Mouse (Mus musculus) embryonic facial prominence, embryonic 10.5 days (tissue): ENCODE results near the gene Henmt1. TPM values are rescaled to one million over a fixed set of nuclear protein-coding genes. Genes with fewer than 3 reads are reported as not detected.

Experiments
- DNase-seq: peaks from one replicate; pipeline ENCODE4 v3.0.0-alpha.2; 2017; ENCODE audit warnings: low spot score
- H3K27ac ChIP-seq: fragments of 300-500 bp; sonication (generic); replicated peaks from 2 replicates; pipeline ENCODE4 v1.5.1; 2016; ENCODE audit warnings: mild to moderate bottlenecking
- H3K27me3 ChIP-seq: fragments of 300-500 bp; sonication (generic); replicated peaks from 2 replicates; pipeline ENCODE4 v1.6.1; 2016; ENCODE audit warnings: low read depth, mild to moderate bottlenecking; ENCODE audit not compliant: poor library complexity, severe bottlenecking
- H3K36me3 ChIP-seq: fragments of 300-500 bp; sonication (generic); replicated peaks from 2 replicates; pipeline ENCODE4 v1.6.1; 2016; ENCODE audit warnings: mild to moderate bottlenecking, moderate library complexity
- H3K4me1 ChIP-seq: fragments of 300-500 bp; sonication (generic); 2 replicates; pipeline ENCODE4 v1.6.1; 2016
- H3K4me3 ChIP-seq: fragments of 300-500 bp; sonication (generic); 2 replicates; pipeline ENCODE4 v1.5.1; 2016; ENCODE audit warnings: mild to moderate bottlenecking, moderate library complexity
- H3K9me3 ChIP-seq: fragments of 300-500 bp; sonication (generic); 2 replicates; pipeline ENCODE4 v1.6.1; 2016; ENCODE audit warnings: mild to moderate bottlenecking
- WGBS: fragments of 180-500 bp; shearing (Covaris S2); methylation state at CpG from one replicate; pipeline ENCODE4 v1.1.7; 2016; 5-methylcytosine and 5-hydroxymethylcytosine counted together
- polyA plus RNA-seq: library from polyadenylated mRNA; unstranded; fragments of >200 nt; fragmentation: Nextera tagmentation; extraction: Ambion mirVana; gene quantifications from 2 replicates; pipeline ENCODE4 v1.2.1, GENCODE M21; 2016

The Henmt1 gene
- polyA plus RNA-seq, 1 experiment from 2014 or later: 0.45 TPM

- no peak overlapping the region for H3K27ac ChIP-seq
- DNase-seq: no peak
- no peaks in the 10 kb centered on the region for H3K27me3 ChIP-seq
- no peaks in the 10 kb centered on the region for H3K36me3 ChIP-seq
- 82% methylated on average over 13 of the region's 13 CpGs for WGBS
- peaks cover 14% of the 10 kb centered on the region for H3K4me1 ChIP-seq
- H3K4me3 ChIP-seq: no peak overlapping the region
- H3K9me3 ChIP-seq: no peaks in the 10 kb centered on the region
These were observed 20.1 kb downstream of the Henmt1 start for GRCm38 (mm10) chr3:108959680-108960295.

GRCm38 (mm10) chr3:108961226-108961625, 21.6 kb downstream of the Henmt1 start:
- peak; percentile 21 for DNase-seq
- Histone ChIP-seq H3K4me3 (no peak overlapping the region), H3K27me3 (no peaks in the 10 kb centered on the region), H3K9me3 (no peaks in the 10 kb centered on the region), H3K36me3 (no peaks in the 10 kb centered on the region), H3K4me1 (peaks cover 14% of the 10 kb centered on the region), H3K27ac (peak overlapping the region; percentile 67)
- WGBS: 58% methylated on average over 7 of the region's 7 CpGs

GRCm38 (mm10) chr3:108961655-108962054, 22.0 kb downstream of the Henmt1 start:
- H3K27me3 ChIP-seq: no peaks in the 10 kb centered on the region
- H3K4me1 ChIP-seq: peaks cover 14% of the 10 kb centered on the region
- H3K27ac ChIP-seq: peak overlapping the region; percentile 67
- no peak for DNase-seq
- no peaks in the 10 kb centered on the region for H3K36me3 ChIP-seq
- H3K4me3 ChIP-seq: no peak overlapping the region
- 55% methylated on average over 6 of the region's 6 CpGs for WGBS
- H3K9me3 ChIP-seq: no peaks in the 10 kb centered on the region

GRCm38 (mm10) chr3:108963278-108963677, 23.6 kb downstream of the Henmt1 start:
- no peaks in the 10 kb centered on the region for H3K9me3 ChIP-seq
- no peaks in the 10 kb centered on the region for H3K36me3 ChIP-seq
- DNase-seq: no peak
- WGBS: 88% methylated on average over 3 of the region's 3 CpGs
- H3K27ac ChIP-seq: no peak overlapping the region
- H3K4me1 ChIP-seq: peaks cover 14% of the 10 kb centered on the region
- no peaks in the 10 kb centered on the region for H3K27me3 ChIP-seq
- no peak overlapping the region for H3K4me3 ChIP-seq

- Histone ChIP-seq H3K36me3 (no peaks in the 10 kb centered on the region), H3K4me3 (no peak overlapping the region), H3K9me3 (no peaks in the 10 kb centered on the region), H3K27ac (no peak overlapping the region), H3K27me3 (no peaks in the 10 kb centered on the region), H3K4me1 (peaks cover 14% of the 10 kb centered on the region)
- 84% methylated on average over 3 of the region's 3 CpGs for WGBS
- DNase-seq: no peak
These were observed 24.1 kb downstream of the Henmt1 start for GRCm38 (mm10) chr3:108963776-108964175.

GRCm38 (mm10) chr3:108964361-108965044, 24.8 kb downstream of the Henmt1 start:
- DNase-seq: no peak
- WGBS: 77% methylated on average over 7 of the region's 7 CpGs

GRCm38 (mm10) chr3:108966051-108966450, 26.4 kb downstream of the Henmt1 start:
- DNase-seq: no peak
- H3K27ac ChIP-seq: no peak overlapping the region
- H3K36me3 ChIP-seq: no peaks in the 10 kb centered on the region; the same call in 1 of the 2 replicates
- H3K4me1 ChIP-seq: peaks cover 13% of the 10 kb centered on the region
- no peaks in the 10 kb centered on the region for H3K27me3 ChIP-seq
- H3K4me3 ChIP-seq: no peak overlapping the region
- WGBS: 92% methylated on average over 3 of the region's 3 CpGs
- H3K9me3 ChIP-seq: no peaks in the 10 kb centered on the region

More at GRCm38 (mm10) chr3:108964361-108965044, 24.8 kb downstream of the Henmt1 start:
- Histone ChIP-seq H3K36me3 (no peaks in the 10 kb centered on the region), H3K27me3 (no peaks in the 10 kb centered on the region), H3K4me3 (no peak overlapping the region), H3K4me1 (peaks cover 14% of the 10 kb centered on the region), H3K9me3 (no peaks in the 10 kb centered on the region), H3K27ac (no peak overlapping the region)

- Histone ChIP-seq H3K4me1 (no peaks in the 10 kb centered on the region), H3K9me3 (no peaks in the 10 kb centered on the region), H3K36me3 (peaks cover 34% of the 10 kb centered on the region), H3K4me3 (no peak overlapping the region), H3K27me3 (no peaks in the 10 kb centered on the region), H3K27ac (no peak overlapping the region)
- no peak for DNase-seq
- WGBS: 91% methylated on average over 13 of the region's 13 CpGs
These were observed 34.4 kb downstream of the Henmt1 start for GRCm38 (mm10) chr3:108973980-108974660.

GRCm38 (mm10) chr3:108974920-108975485, 35.3 kb downstream of the Henmt1 start:
- H3K9me3 ChIP-seq: no peaks in the 10 kb centered on the region
- no peak for DNase-seq
- H3K27me3 ChIP-seq: no peaks in the 10 kb centered on the region
- WGBS: 89% methylated on average over 15 of the region's 15 CpGs
- no peak overlapping the region for H3K27ac ChIP-seq
- no peak overlapping the region for H3K4me3 ChIP-seq
- H3K4me1 ChIP-seq: no peaks in the 10 kb centered on the region
- H3K36me3 ChIP-seq: peaks cover 43% of the 10 kb centered on the region

- no peak for DNase-seq
- Histone ChIP-seq H3K27me3 (no peaks in the 10 kb centered on the region), H3K4me3 (no peak overlapping the region), H3K36me3 (peaks cover 53% of the 10 kb centered on the region), H3K4me1 (no peaks in the 10 kb centered on the region), H3K27ac (no peak overlapping the region), H3K9me3 (no peaks in the 10 kb centered on the region)
- 95% methylated on average over 13 of the region's 13 CpGs for WGBS
These were observed 37.8 kb downstream of the Henmt1 start for GRCm38 (mm10) chr3:108977340-108978030.

GRCm38 (mm10) chr3:108981946-108982345, 42.3 kb downstream of the Henmt1 start:
- no peaks in the 10 kb centered on the region for H3K4me1 ChIP-seq
- peaks cover 41% of the 10 kb centered on the region for H3K36me3 ChIP-seq
- H3K27me3 ChIP-seq: no peaks in the 10 kb centered on the region
- 85% methylated on average over 6 of the region's 6 CpGs for WGBS
- H3K27ac ChIP-seq: no peak overlapping the region
- no peaks in the 10 kb centered on the region for H3K9me3 ChIP-seq
- H3K4me3 ChIP-seq: no peak overlapping the region
- no peak for DNase-seq

GRCm38 (mm10) chr3:108983989-108984388, 44.3 kb downstream of the Henmt1 start:
- DNase-seq: no peak
- Histone ChIP-seq H3K9me3 (no peaks in the 10 kb centered on the region), H3K4me1 (no peaks in the 10 kb centered on the region), H3K36me3 (peaks cover 25% of the 10 kb centered on the region), H3K27me3 (no peaks in the 10 kb centered on the region), H3K4me3 (no peak overlapping the region), H3K27ac (no peak overlapping the region)
- 78% methylated on average over 5 of the region's 5 CpGs for WGBS
